Mouse (Mus musculus): ENCODE data around the gene Chpt1. TPM values are rescaled to one million over a fixed set of nuclear protein-coding genes. Genes with fewer than 3 reads are reported as not detected.

The Chpt1 gene
- polyA plus RNA-seq, 1 experiment, result 29.6 TPM

DNA sequence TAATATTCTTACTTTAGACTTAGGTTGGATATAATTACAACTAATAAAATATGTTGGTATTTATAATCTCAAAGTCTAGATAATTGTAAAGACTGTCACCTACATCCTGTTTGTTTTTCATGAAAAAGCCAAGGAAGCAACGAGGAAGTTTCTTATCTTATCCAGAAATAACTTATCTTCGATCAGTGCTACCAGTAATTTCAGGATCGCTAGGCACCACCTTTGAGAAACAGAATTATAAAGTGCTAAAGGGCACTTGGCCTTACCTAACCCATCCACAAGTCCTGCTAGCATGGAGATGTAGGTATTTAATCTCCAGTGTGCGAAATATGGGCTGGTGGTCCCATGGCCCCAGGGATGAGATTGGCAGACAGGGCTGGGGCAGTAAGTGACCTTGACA is 954 bp downstream of the Chpt1 start:
- peak overlapping the region; percentile 39 for H3ac ChIP-seq (ENCODE audit: control insufficient read depth, insufficient read length)
- peak overlapping the region; percentile 60 for H3K4me3 ChIP-seq
- H3K4me2 ChIP-seq (ENCODE audit: low read depth), result peak overlapping the region; percentile 96
- no peaks in the 10 kb centered on the region for H3K79me2 ChIP-seq (ENCODE audit: control insufficient read depth, insufficient read depth)
- no peaks in the 10 kb centered on the region for H3K27me3 ChIP-seq (ENCODE audit: control insufficient read depth, insufficient read depth, insufficient read length)
- no peaks in the 10 kb centered on the region for H3K36me3 ChIP-seq (ENCODE audit: control insufficient read depth, insufficient read depth)
- TF ChIP-seq MYOG (IDR thresholded peaks at IDR 0.05; ENCODE audit: control insufficient read depth in 1 of 3, insufficient read depth in 1 of 3, insufficient read length in 2 of 3, low read depth in 2 of 3), result no peak
- TF ChIP-seq TCF3 (IDR thresholded peaks at IDR 0.05; ENCODE audit: insufficient read length, low read depth), result no peak
- TF ChIP-seq E2F4 (IDR thresholded peaks at IDR 0.05; ENCODE audit: insufficient read depth), result no peak
- TF ChIP-seq CEBPB (IDR thresholded peaks at IDR 0.05; ENCODE audit: insufficient read depth, poor library complexity, severe bottlenecking), result no peak
- no peak for TF ChIP-seq POLR2AphosphoS2 (IDR thresholded peaks at IDR 0.05; ENCODE audit: insufficient read length, low read depth)

DNA sequence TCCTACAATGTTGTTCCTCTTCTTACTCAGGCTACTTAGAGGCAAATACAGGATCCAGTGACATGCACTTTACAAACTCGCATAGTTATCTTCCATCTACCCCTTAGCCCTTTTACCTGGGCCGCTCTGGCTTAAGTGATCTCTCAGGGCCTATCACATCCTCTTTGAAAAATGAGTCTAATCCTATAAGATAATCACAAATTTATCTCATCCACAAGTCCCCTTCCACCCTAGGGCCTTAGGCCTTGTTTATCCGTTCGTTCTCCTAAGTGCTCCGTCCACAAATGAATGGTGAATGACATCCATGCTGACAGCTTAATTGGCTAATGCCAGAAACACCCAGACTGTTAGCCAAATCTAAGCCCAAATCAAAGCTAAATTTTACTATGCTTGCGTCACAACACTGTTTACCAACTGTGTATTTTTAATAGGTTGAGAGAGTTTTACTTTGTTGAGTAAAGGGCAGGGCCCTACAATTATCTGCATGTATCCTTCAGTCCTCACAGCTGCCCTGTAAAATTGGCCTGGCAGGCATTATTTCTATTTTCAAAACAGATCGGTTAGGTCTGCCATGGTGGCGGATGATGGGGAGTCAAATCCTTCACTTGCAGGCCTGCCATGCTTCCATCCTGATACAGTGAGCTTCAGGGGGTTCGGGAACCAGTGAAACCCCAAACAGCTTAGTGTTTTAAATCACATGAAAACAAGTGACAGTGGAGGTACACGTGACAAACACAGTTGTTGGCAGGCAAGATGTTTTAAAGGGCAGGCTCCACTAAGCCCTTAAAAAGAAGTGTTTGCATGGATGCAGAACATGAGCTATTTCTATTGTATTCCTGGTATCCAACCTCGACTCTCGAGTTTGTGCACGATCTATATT is 1.7 kb downstream of the Chpt1 start:
- TF ChIP-seq CEBPB (IDR thresholded peaks at IDR 0.05; ENCODE audit: insufficient read depth, poor library complexity, severe bottlenecking) (no peak), MYOG (IDR thresholded peaks at IDR 0.05; ENCODE audit: control insufficient read depth in 1 of 3, insufficient read depth in 1 of 3, insufficient read length in 2 of 3, low read depth in 2 of 3) (no peak), REST (IDR thresholded peaks at IDR 0.05; ENCODE audit: insufficient read depth, insufficient read length) (no peak), TCF12 (IDR thresholded peaks at IDR 0.05; ENCODE audit: insufficient read depth, poor library complexity, severe bottlenecking) (no peak), USF1 (IDR thresholded peaks at IDR 0.05; ENCODE audit: low read depth) (no peak), MYOD1 (IDR thresholded peaks at IDR 0.05; ENCODE audit: control insufficient read depth in 1 of 3, insufficient read length in 2 of 3, low read depth in 2 of 3) (no peak), SRF (IDR thresholded peaks at IDR 0.05; ENCODE audit: control insufficient read depth, insufficient read length, low read depth) (no peak), POLR2A (IDR thresholded peaks at IDR 0.05; ENCODE audit: insufficient read length, low read depth) (no peak), MAX (IDR thresholded peaks at IDR 0.05; ENCODE audit: low read depth) (no peak), TCF3 (IDR thresholded peaks at IDR 0.05; ENCODE audit: insufficient read length, low read depth) (no peak), E2F4 (IDR thresholded peaks at IDR 0.05; ENCODE audit: insufficient read depth) (no peak), POLR2AphosphoS2 (IDR thresholded peaks at IDR 0.05; ENCODE audit: insufficient read length, low read depth) (no peak)
- Histone ChIP-seq H3ac (ENCODE audit: control insufficient read depth, insufficient read length) (no peak overlapping the region), H3K79me2 (ENCODE audit: control insufficient read depth, insufficient read depth) (no peaks in the 10 kb centered on the region), H3K36me3 (ENCODE audit: control insufficient read depth, insufficient read depth) (no peaks in the 10 kb centered on the region), H3K4me3 (peak overlapping the region; percentile 60), H3K27me3 (ENCODE audit: control insufficient read depth, insufficient read depth, insufficient read length) (no peaks in the 10 kb centered on the region), H3K4me2 (ENCODE audit: low read depth) (peak overlapping the region; percentile 96)

DNA sequence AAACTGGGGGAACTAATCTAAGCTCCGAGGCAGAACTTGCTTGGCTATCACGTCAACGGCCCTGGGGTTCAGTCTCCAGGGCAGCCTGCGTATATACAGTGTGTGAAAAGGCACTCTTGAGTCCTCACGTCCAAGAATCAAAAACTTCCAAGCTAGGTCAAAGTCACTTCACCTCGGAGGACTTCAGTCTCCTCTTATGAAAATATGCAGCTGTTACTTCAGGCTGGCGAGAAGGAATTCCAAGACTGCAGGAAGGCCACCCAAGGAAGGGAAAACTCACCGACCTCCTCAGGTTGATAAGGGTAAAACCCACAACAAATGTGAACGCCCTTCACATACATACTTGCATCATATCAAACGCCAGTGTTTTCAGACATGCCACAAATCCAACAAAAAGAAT is 2.5 kb downstream of the Chpt1 start:
- TF ChIP-seq TCF3 (IDR thresholded peaks at IDR 0.05; ENCODE audit: insufficient read length, low read depth), result no peak
- no peak for TF ChIP-seq SRF (IDR thresholded peaks at IDR 0.05; ENCODE audit: control insufficient read depth, insufficient read length, low read depth)
- TF ChIP-seq E2F4 (IDR thresholded peaks at IDR 0.05; ENCODE audit: insufficient read depth), result no peak
- no peak for TF ChIP-seq USF1 (IDR thresholded peaks at IDR 0.05; ENCODE audit: low read depth)
- TF ChIP-seq POLR2AphosphoS2 (IDR thresholded peaks at IDR 0.05; ENCODE audit: insufficient read length, low read depth), result no peak
- no peak for TF ChIP-seq MYOD1 (IDR thresholded peaks at IDR 0.05; ENCODE audit: control insufficient read depth in 1 of 3, insufficient read length in 2 of 3, low read depth in 2 of 3)
- TF ChIP-seq REST (IDR thresholded peaks at IDR 0.05; ENCODE audit: insufficient read depth, insufficient read length), result no peak
- TF ChIP-seq TCF12 (IDR thresholded peaks at IDR 0.05; ENCODE audit: insufficient read depth, poor library complexity, severe bottlenecking), result no peak
- TF ChIP-seq POLR2A (IDR thresholded peaks at IDR 0.05; ENCODE audit: insufficient read length, low read depth), result no peak
- no peak for TF ChIP-seq MYOG (IDR thresholded peaks at IDR 0.05; ENCODE audit: control insufficient read depth in 1 of 3, insufficient read depth in 1 of 3, insufficient read length in 2 of 3, low read depth in 2 of 3)
- no peak for TF ChIP-seq MAX (IDR thresholded peaks at IDR 0.05; ENCODE audit: low read depth)
- no peak for TF ChIP-seq CEBPB (IDR thresholded peaks at IDR 0.05; ENCODE audit: insufficient read depth, poor library complexity, severe bottlenecking)
- H3K4me3 ChIP-seq, result no peak overlapping the region
- H3K36me3 ChIP-seq (ENCODE audit: control insufficient read depth, insufficient read depth), result no peaks in the 10 kb centered on the region
- H3K4me2 ChIP-seq (ENCODE audit: low read depth), result peak overlapping the region; percentile 96
- H3K79me2 ChIP-seq (ENCODE audit: control insufficient read depth, insufficient read depth), result no peaks in the 10 kb centered on the region
- H3ac ChIP-seq (ENCODE audit: control insufficient read depth, insufficient read length), result no peak overlapping the region
- H3K27me3 ChIP-seq (ENCODE audit: control insufficient read depth, insufficient read depth, insufficient read length), result no peaks in the 10 kb centered on the region

- TF ChIP-seq POLR2A (IDR thresholded peaks at IDR 0.05; ENCODE audit: insufficient read length, low read depth) (no peak), REST (IDR thresholded peaks at IDR 0.05; ENCODE audit: insufficient read depth, insufficient read length) (no peak), POLR2AphosphoS2 (IDR thresholded peaks at IDR 0.05; ENCODE audit: insufficient read length, low read depth) (no peak), SRF (IDR thresholded peaks at IDR 0.05; ENCODE audit: control insufficient read depth, insufficient read length, low read depth) (no peak), MYOD1 (IDR thresholded peaks at IDR 0.05; ENCODE audit: control insufficient read depth in 1 of 3, insufficient read length in 2 of 3, low read depth in 2 of 3) (no peak)
- Histone ChIP-seq H3ac (ENCODE audit: control insufficient read depth, insufficient read length) (no peak overlapping the region), H3K36me3 (ENCODE audit: control insufficient read depth, insufficient read depth) (no peaks in the 10 kb centered on the region), H3K27me3 (ENCODE audit: control insufficient read depth, insufficient read depth, insufficient read length) (no peaks in the 10 kb centered on the region), H3K4me3 (no peak overlapping the region), H3K79me2 (ENCODE audit: control insufficient read depth, insufficient read depth) (no peaks in the 10 kb centered on the region), H3K4me2 (ENCODE audit: low read depth) (no peak overlapping the region)
These were observed 3.9 kb downstream of the Chpt1 start for GRCm38 (mm10) chr10:88499993-88500392.

Measured in myocyte (in vitro differentiated cells).